Mouse (Mus musculus): Measurements from ENCODE around the gene Ppp1r14c.

Ppp1r14c gene

DNA sequence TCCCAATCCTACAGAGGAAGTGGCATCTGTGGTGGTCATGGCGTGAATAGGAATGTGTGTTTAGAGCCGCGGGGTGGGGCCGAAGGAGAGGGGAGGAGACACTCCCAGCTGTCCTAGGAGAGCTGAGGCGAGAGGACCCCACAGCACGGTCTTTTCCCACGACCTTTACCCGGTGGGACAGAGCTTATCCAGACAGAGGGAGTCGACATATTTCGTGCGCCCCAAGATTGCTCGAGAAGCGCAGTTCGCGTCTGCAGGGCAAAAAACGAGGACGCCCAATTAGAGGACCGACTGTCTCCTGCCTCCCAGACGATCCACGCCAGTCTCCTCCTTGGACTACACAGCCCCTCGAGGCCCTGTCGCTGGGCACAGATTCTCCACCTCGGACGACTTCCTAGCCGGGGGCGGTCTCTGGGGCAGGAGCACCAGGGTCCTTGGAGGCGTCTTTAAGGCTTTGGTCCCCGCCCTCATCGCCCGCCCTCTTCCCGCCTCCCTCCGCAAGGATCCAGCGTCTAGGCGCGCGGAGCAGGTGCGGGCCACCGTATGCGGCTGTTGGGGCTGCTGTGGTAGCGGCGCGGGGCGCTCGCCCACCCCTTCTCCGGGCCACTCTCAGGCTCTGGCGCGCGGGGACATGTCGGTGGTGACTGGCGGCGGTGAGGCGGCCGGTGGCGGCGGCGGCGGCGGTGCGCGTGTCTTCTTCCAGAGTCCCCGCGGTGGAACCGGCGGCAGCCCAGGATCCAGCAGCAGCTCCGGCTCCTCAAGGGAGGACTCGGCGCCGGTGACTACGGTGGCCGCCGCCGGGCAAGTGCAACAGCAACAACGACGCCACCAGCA is at the start of gene Ppp1r14c:
Gene Ppp1r14c (plus strand): TSS at position 22 of the 834 bp plus-strand sequence.
- no peak for DNase-seq (ENCODE audit: low spot score in 2 of 2)

DNA sequence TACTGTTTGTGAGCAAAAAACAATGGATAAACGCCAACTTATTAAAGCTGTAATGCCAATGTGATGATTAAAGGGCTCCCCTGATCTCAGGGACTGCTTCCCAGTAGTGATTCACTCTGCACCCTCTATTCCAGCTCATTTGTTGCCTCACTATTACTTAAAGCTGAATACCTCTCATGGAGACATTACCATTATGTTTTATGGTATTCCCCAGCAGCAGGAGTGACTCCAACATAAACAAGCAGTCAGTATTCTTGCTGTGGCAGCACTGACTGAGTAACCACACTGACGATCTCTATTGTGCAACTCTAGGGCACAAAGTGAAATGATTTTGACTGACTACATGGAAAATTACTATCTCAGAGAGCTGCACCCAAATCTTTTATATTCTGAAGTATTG is 44.5 kb upstream of the Ppp1r14c start:
- DNase-seq (ENCODE audit: low spot score in 2 of 2): no peak

DNA sequence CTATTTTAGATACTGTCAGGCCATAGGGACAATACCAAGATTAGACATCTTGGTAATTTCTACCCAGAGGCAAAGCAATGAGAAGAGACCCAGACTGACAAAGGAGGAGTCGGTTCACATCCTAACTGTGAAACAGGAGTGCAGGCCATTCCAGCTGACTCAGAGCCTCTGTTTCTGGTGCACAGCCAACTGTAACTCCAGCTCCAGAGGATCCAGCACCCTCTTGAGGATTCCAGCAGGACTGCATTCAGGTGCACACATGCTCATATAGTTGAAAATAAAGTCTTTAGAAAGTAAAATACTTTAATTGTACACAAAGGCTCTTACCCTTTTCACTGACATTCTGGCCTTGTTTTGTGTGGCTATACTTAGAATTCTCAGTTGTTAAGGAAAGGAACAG is 40.4 kb upstream of the Ppp1r14c start:
- DNase-seq (ENCODE audit: low spot score in 2 of 2): no peak

DNA sequence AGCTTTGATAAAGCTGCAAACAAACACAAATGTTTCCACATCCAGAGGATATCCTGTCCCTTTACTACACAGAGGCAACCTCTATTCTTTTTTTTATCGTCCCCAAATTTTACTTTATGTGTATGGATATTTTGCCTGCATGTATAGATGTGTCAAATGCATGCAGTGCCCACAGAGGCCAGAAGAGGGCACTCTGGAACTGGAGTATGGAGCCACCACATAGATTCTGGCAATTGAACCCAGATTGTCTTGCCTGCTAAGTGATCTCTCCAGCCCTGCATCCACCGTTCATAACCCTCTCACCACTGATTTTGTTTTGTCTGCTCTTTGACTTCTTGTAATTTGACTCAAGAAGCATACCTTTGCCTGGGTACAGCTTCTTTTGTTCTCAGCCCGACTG is 33.0 kb upstream of the Ppp1r14c start:
- no peak for DNase-seq (ENCODE audit: low spot score in 2 of 2)

DNA sequence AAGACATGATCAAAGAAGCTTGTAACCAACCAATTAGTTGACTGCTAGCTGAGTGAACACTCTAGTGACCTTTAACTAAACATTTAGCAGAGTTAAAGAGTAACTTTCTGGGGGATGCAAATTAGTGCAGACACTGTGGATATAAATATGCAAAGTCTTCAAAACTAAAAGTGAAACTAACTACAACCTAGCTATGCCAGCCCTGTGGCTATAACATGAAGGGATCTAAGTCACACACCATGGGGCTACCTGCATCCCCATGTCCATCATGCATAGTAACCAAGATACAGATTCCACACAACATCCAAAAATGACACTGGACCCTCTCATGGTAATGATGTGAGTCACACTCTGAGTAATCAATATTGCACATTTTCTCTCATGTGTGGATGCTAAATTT is 31.3 kb upstream of the Ppp1r14c start:
- no peak for DNase-seq (ENCODE audit: low spot score in 2 of 2)

DNA sequence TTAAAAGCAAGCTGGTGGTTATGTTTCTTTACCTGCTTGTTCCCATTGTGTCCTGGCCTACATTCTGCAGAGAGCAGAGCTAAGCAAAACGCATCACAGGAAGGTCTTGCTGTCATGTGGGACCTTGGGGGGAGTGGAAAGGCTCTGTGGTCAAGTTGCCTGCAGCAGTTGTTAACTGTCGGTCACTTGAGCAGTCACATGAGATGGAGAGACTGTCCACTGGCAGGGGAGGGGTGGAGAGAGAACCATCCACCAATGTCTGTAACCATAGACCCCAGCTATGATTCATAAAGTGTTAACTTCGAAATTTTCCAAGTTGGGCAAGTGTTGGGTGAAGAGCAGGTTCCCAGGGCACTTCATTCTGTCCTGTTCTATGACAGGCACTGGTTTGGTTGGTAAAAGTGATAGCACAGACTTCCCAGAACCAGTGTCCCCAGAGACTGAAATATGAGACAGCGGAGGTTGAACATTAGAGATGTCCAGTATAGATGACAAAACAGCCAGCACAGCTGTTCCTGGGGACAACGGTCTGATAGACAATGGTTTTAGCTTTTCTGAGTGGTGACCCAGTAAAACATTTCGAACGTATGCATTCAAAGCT is 29.0 kb upstream of the Ppp1r14c start:
- no peak for DNase-seq (ENCODE audit: low spot score in 2 of 2)

DNA sequence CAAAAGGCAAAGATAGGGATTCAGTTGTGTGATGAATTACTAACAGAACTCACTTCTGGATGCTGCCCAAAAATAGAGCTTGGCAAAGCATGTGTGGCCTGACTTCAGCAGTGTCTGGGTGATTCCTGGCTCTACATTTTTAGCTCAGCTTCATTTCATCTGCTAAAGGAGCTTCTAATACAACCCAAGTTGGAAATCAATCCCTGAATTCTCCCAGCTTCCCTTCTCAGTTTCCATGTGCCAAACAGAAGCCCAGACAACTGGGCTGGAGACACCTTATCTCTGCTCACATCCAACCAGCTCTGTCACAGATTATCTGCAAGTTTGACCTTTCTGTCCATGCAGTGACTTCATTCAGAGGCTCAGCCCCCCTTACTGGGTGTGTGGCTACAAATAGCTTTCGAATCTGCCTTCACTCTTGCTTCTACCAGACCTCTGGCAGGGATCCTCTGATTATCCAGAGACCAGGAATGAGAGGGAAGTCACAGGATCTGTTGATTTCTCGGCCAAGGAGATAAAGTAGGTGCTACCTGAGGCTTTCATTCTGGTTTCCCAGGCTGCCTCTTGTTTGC is 28.4 kb upstream of the Ppp1r14c start:
- no peak for DNase-seq (ENCODE audit: low spot score in 2 of 2)

DNA sequence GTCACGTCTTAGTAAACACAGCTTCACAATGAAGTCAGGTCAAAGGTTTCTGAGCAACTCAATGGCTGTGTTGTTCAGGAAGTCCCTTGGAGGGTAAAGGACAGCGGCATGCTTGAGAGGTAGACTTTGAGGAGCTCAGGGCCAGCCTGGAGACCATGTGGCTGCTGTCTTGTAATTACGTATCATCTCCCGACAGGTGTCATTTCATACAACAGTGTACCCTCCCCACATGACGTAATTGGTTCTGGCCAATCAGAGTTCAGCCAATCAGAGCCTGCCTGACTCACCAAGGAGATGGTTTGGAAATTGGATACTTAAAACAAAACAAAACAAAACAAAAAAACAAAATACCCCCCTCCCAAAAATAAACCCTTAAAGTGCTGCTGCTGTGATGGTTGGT is 20.2 kb upstream of the Ppp1r14c start:
- DNase-seq (ENCODE audit: low spot score in 2 of 2): no peak

DNA sequence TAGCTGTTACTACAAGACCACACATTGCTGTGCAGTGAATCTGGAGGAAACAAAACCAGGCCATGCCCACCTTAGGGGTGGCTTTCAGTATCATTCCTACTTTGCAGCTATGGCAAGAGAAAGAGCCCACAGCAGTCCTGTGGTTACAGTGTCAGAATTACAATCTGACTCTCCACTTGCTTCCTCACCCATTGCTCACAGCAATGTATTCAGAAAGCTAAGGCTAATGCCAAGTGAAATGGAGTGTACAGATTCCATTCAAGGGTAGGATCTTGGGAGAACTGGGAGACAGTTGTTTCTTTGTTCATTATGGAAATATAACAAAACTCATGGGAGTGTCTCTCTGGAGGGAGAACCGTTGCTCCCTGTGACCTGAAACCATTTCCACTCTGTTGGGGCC is 6.3 kb upstream of the Ppp1r14c start:
- DNase-seq (ENCODE audit: low spot score in 2 of 2): no peak

DNA sequence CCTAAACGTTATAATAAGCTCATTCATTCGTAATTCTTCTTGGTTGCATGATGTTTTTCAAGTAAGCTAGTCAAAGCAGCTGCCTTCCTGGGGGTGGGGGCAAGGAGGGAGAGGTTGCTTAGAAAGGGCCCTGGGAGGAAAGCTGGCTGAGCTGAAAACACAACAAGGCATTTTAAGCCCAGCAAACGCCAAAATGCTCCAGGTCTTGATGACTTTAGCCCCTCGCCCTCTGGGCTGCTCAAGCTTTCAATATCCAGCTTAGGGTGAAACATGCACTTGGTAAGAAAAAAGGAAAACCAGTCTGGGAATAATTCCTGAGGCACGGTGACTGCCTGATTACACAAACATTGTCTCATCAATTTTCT is 204 bp upstream of the Ppp1r14c start:
- no peak for DNase-seq (ENCODE audit: low spot score in 2 of 2)

DNA sequence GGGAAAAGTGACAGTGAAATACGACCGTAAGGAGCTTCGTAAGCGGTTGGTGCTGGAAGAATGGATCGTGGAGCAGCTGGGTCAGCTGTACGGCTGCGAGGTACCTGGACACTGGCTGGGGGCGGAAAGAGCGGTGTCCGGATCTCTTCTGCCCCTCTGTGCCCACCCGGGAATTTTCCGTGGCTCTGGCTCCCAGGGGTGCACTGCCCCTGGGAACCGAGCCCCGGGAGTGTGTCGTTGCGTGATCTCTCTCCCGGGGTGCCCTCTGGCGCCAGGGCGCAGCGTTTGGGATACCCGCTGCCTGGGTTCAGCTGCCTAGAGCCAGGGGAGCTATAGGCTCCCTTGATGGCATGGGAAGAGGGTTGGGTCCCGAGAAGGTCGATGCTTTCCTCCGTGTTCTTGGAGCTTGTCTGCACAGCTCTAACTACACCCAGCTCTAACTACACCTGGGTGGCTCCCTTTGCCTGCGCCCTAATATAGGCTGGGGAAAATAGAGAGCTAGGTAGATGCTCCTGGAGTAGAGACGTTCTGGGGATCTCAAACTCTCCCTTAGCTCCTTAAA is 1.1 kb downstream of the Ppp1r14c start:
- DNase-seq (ENCODE audit: low spot score in 2 of 2): no peak

DNA sequence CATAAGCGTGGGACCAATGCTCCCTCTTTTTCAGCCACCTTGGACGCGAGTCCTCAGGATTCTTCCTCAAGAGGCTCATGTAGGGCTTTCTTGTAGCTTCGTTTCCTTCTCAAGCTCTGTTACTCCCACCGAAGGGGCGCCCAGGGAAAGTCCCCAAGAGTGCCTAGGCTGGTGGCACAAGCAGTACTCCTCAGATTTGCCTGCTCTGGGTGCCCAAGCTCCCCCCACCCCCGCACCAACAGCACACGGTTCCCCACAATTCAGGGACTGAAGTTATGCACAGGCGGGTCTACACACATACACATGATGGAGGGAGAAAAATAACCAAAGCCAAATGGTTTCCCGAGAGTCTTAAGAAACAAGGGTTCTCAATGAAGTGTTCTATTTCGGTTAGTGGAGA is 1.6 kb downstream of the Ppp1r14c start:
- no peak for DNase-seq (ENCODE audit: low spot score in 2 of 2)

DNA sequence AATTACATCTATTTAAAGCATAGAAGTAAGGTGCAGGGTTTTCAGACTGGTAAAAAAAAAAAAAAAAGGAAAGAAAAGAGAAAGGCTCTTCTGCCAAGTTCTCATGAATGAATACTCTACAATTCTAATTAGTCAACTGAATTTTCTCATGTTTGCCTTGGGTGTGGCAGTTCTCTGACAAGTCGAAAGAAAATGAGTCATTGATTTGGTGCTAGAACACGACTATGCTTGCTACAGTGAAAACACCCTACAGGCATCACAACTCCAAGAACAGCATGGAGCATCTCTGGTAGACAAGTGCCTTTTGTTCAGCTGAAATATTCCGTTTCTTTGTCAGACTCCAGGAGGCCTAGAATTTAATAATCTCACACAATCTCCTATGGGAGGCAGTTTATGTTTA is 17.3 kb downstream of the Ppp1r14c start:
- no peak for DNase-seq (ENCODE audit: low spot score in 2 of 2)

DNA sequence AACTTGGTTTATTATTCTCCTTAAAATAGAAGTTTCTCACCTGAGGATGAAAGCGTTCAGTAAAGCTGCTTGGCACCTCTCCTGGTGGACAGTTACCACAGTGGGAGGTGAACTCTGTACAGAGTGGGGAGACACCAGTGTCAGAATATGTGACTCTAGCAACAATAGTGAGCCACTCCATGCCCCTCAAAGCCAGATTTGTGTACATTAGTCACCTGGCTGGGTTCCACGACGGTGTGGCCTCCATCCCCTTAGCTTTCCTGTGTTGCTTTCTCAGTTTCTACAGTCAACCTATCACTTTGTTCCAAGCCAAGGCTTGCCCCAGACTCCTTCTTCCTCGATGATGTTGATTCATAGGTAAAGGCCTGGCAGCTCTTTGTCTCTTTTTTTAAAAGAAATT is 26.4 kb downstream of the Ppp1r14c start:
- DNase-seq (ENCODE audit: low spot score in 2 of 2): no peak

DNA sequence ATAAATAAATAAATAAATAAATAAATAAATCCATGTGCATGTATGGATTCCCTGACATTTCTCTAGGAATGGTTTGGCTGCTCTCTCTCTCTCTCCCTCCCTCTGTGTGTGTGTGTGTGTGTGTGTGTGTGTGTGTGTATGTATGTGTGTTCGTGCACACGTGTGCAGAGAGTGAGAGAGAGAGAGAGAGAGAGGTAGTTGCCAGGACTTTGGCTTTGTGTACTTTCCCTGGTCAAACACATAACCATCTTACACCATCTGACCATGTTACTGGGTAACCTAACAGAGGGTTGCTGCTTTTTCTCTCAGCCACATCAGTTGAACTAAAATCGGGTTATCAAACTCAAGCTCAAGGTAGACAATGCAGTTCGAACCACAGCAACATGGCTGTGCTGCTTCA is 27.7 kb downstream of the Ppp1r14c start:
- DNase-seq (ENCODE audit: low spot score in 2 of 2): no peak

DNA sequence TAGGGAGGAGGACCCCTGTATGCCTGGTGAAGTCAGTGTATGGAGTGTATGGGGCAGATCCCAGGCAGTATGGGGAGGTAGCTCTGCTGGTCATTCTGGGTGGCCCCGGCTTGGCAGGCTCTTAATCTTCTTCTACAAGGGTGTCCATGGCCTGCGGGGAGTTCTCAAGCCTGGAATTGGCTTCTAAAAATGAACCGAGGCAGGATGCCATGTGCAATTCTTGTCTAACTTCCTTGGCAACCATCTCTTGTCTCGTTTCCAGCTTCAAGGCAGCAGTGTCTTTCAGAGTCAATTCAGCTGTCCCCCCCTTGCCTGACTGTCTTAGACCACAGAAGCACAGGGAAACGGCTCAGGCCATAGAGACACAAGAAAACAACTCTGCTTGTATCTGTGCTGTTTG is 28.3 kb downstream of the Ppp1r14c start:
- no peak for DNase-seq (ENCODE audit: low spot score in 2 of 2)

DNA sequence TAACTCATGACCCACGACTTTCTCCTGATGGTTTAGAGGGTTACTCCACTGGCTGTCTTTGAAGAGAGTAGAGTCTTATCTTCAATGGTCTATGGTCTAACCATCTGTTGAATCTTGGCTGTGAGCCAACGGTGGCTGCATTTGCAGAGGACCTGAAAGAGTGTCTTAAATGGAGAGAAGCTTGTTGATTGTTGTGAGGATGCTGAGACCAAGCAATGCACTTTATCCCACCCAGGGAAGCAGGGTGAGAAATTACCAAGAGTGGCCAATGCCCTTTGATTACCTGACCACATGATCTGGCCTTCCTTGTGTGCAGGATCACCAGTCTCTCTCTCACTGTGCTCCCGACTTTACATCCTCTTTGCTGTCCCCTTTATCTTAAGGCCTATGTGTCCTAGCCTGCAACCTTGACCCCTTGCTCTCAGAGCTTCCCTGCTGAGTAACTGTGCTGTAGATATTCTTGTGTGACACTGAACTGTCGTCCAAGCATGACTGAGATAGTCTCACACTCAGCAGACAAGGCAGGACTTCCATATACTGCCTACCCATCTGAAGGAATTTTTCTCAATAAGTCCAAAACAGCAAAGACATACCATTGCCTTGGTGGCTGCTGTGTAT is 28.9 kb downstream of the Ppp1r14c start:
- no peak for DNase-seq (ENCODE audit: low spot score in 2 of 2)

DNA sequence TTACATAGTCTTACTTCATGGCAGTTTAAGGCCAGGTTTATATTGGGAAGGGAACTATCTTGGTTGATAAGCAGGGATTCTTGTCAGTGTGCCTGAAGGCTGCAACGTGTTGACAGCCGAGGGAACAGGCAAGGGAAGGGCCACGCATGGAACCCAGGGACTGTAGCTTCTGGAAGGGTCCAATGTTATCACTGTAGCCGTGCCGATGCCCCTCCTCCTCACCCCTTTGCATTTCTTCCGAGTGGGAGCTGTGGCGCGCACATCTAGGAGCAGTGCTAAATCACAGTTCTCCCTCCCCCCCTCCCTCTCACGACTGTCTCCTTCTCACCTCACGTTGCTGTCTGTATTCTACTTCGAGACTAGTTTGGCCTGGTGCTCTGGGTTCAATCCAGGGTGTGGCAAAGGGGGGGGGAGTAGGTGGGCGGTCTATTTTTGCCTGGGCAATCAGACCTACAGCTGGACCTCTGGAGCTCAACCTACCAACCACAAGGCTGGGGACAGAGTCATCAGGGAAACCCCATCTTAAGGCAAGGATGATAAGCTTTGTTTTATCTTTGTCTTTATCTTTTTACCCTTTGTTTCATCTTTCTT is 29.6 kb downstream of the Ppp1r14c start:
- DNase-seq (ENCODE audit: low spot score in 2 of 2): no peak

DNA sequence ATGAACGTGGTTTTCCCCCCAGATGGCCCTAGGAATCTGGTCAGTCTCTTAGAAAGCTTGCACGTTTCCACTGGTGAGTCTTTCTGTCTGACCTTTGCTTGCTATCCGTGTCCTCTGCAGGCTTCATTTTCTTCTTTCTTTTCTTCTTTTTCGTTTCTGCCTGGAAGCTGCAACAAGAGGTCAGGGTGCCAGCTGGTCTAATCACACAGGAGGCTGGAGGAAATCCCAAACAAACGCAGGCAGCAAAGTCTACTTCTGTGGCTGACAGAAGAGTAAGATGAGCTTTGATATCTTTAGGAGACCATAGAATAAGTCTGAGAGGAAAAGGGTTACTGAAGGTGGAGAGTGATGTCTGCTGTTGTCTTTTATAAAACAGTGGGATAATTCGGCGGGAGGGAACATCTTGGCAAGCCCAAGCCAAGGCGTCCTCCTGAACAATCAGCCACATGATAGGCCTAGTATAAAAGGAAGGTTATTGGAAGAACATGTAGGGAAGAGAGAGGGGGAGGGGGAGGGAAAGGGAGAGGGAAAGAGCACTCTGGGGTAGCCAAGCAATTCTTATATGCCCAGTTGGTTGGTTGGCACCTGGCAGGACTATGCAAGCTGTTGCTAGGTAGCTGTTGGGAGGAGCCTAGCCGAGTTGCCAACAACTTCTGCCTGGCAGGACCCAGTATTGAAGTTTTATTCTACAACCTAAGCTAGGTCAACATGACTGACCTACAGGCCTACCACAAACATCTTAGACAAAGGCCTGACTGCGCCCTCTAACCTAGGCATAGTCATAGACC is 30.3 kb downstream of the Ppp1r14c start:
- DNase-seq (ENCODE audit: low spot score in 2 of 2): no peak

DNA sequence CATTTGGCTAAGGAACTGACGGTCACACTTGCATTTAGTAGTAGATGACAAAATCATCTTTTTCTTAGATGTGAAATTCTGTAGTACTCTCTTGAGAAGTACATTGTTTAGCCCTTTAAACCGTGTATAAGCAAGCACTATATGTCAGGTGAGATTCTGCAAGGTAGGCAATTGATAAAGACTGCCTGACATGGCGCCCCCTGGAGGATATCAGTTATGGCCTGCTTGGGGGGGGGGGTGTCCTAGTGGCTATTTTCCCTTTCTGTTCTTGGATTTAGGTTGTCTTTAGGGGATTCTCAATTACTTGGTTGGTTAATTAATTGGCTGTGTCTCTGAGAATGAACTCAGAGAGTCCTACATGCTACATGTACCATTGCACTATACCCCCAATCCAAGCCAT is 31.5 kb downstream of the Ppp1r14c start:
- no peak for DNase-seq (ENCODE audit: low spot score in 2 of 2)

DNA sequence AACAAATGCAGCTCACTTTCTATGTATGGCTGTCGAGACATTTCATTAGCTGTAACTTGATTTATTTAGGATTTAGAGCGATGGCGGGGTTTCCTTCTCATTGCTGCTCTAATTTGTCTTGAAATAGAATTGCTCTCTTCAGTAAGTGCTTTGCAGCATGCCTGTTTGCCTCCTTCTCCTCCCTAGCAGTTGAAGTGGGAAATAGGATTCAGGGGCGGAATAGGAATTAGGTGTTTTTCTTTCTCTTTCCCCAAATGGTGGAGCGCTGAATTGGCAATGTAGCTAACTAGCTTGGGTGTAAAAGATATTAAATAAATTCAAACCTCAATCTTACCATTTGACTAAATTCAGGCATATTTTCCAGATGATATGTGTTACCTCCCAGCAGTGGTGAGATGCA is 32.2 kb downstream of the Ppp1r14c start:
- no peak for DNase-seq (ENCODE audit: low spot score in 2 of 2)

All from spleen, postnatal 36 days (tissue).